In the genomic region with DNA sequence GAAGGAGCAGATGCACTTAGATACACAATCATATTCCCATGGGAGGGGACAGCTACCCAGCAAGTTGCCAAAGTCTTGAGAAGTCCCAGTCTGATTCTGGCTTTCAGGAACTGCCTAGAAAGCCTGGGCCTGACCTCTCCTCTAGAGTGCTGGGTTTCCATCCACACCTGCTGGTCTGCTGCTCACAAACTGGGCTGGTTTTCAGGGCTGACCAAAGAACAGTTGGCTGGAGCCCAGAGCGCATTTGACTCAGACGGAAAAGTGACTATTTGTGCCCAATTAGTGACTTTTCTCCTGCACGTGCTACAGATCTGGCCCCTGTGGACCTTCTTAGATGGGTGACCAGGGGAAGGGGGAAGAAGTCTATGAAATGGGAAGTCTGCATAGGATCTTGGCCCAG, we compare ENCODE assay signal across 17 mouse cellular contexts. TPM values are rescaled to one million over a fixed set of nuclear protein-coding genes. Genes with fewer than 3 reads are reported as not detected.
DNase-seq lines count a peak whose midpoint lies in the region; ATAC-seq and TF ChIP-seq lines count a peak whose summit lies in the region.
"Had no signal": no experiment of that assay in that cellular context is flagged by ENCODE, and none has a peak within 500 bp of the region (broad histone marks: within the 10 kb centered on the region; RNA-seq: fewer than 3 reads in every experiment).

No protein-coding gene starts in this region.

- H3K4me2 ChIP-seq in heart, postnatal 0 days (ENCODE audit: low read depth, low read length): no peak overlapping the region
- H3K4me2 ChIP-seq in midbrain, embryonic 11.5 days: no peak overlapping the region
- no peak overlapping the region for H3K4me2 ChIP-seq in midbrain, embryonic 14.5 days (ENCODE audit: low read length)
- H3K4me2 ChIP-seq: embryonic facial prominence, embryonic 12.5 days; hindbrain, embryonic 15.5 days; lung, embryonic 15.5 days; midbrain, embryonic 12.5 days; neural tube, embryonic 12.5 days had no signal

- H3K4me3 ChIP-seq in heart, postnatal 0 days (ENCODE audit: low read depth, low read length): no peak overlapping the region
- no peak overlapping the region for H3K4me3 ChIP-seq in midbrain, embryonic 11.5 days (ENCODE audit: low read depth, low read length)
- H3K4me3 ChIP-seq in midbrain, embryonic 14.5 days (replicated peaks; ENCODE audit: low read depth, low read length): no peak overlapping the region
- H3K4me3 ChIP-seq: embryonic facial prominence, embryonic 12.5 days; hindbrain, embryonic 15.5 days; lung, embryonic 15.5 days; midbrain, embryonic 12.5 days; neural tube, embryonic 12.5 days had no signal

- TF ChIP-seq EP300 in heart, postnatal 0 days (IDR thresholded peaks at IDR 0.05; ENCODE audit: low read depth): no peak

- H3K9ac ChIP-seq in heart, postnatal 0 days (replicated peaks; ENCODE audit: low read depth, low read length): no peak overlapping the region
- no peak overlapping the region for H3K9ac ChIP-seq in midbrain, embryonic 11.5 days (ENCODE audit: low read length)
- no peak overlapping the region for H3K9ac ChIP-seq in midbrain, embryonic 14.5 days (replicated peaks; ENCODE audit: low read length)
- H3K9ac ChIP-seq: embryonic facial prominence, embryonic 12.5 days; hindbrain, embryonic 15.5 days; lung, embryonic 15.5 days; midbrain, embryonic 12.5 days; neural tube, embryonic 12.5 days had no signal

- ATAC-seq in heart, postnatal 0 days (ENCODE audit: insufficient read depth, low read depth): no peak
- ATAC-seq in midbrain, embryonic 11.5 days (ENCODE audit: low FRiP score): no peak
- no peak for ATAC-seq in midbrain, embryonic 14.5 days (ENCODE audit: low FRiP score, low TSS enrichment)
- ATAC-seq: activated CD4-positive, CD25-positive, alpha-beta regulatory T cell, adult 4 months; forebrain, embryonic 14.5 days had no signal

- no peaks in the 10 kb centered on the region for H3K9me3 ChIP-seq in heart, postnatal 0 days (replicated peaks; ENCODE audit: control insufficient read depth, low read length)
- no peaks in the 10 kb centered on the region for H3K9me3 ChIP-seq in midbrain, embryonic 11.5 days (ENCODE audit: control insufficient read depth, low read length)
- no peaks in the 10 kb centered on the region for H3K9me3 ChIP-seq in midbrain, embryonic 14.5 days (ENCODE audit: control insufficient read depth, low read length)
- H3K9me3 ChIP-seq: embryonic facial prominence, embryonic 12.5 days; G1E; hindbrain, embryonic 15.5 days; lung, embryonic 15.5 days; midbrain, embryonic 12.5 days; neural tube, embryonic 12.5 days had no signal

- H3K36me3 ChIP-seq in heart, postnatal 0 days (replicated peaks; ENCODE audit: control insufficient read depth, insufficient read depth, low read length): peaks cover 4% of the 10 kb centered on the region; the same call in 1 of the 2 replicates
- H3K36me3 ChIP-seq in midbrain, embryonic 11.5 days (ENCODE audit: control insufficient read depth, insufficient read depth, low read length): 0 out of 2 replicates have a peak, but pooled peaks cover 3% of the 10 kb centered on the region
- H3K36me3 ChIP-seq in midbrain, embryonic 14.5 days (ENCODE audit: control insufficient read depth, insufficient read depth, low read length): peaks cover 4% of the 10 kb centered on the region; the same call in 1 of the 2 replicates
- H3K36me3 ChIP-seq: embryonic facial prominence, embryonic 12.5 days; hindbrain, embryonic 15.5 days had no signal

- 73% methylated on average over 3 of the region's 3 CpGs for WGBS in heart, postnatal 0 days
- 95% methylated on average over 3 of the region's 3 CpGs for WGBS in midbrain, embryonic 11.5 days
- 85% methylated on average over 3 of the region's 3 CpGs for WGBS in midbrain, embryonic 14.5 days

- no peaks in the 10 kb centered on the region for H3K27me3 ChIP-seq in heart, postnatal 0 days (ENCODE audit: control insufficient read depth, insufficient read depth, low read length)
- H3K27me3 ChIP-seq in midbrain, embryonic 11.5 days (ENCODE audit: control insufficient read depth, insufficient read depth, low read length): no peaks in the 10 kb centered on the region
- no peaks in the 10 kb centered on the region for H3K27me3 ChIP-seq in midbrain, embryonic 14.5 days (ENCODE audit: control insufficient read depth, insufficient read depth, low read length)
- H3K27me3 ChIP-seq: embryonic facial prominence, embryonic 12.5 days; hindbrain, embryonic 15.5 days; lung, embryonic 15.5 days; midbrain, embryonic 12.5 days; neural tube, embryonic 12.5 days had no signal

- H3K27ac ChIP-seq in heart, postnatal 0 days (ENCODE audit: low read depth): peak overlapping the region; percentile 86
- H3K27ac ChIP-seq in midbrain, embryonic 11.5 days (ENCODE audit: low read depth, low read length): no peak overlapping the region
- no peak overlapping the region for H3K27ac ChIP-seq in midbrain, embryonic 14.5 days (replicated peaks; ENCODE audit: low read depth, low read length)
- H3K27ac ChIP-seq: embryonic facial prominence, embryonic 12.5 days; hindbrain, embryonic 15.5 days; lung, embryonic 15.5 days; midbrain, embryonic 12.5 days; neural tube, embryonic 12.5 days had no signal

- H3K4me1 ChIP-seq in heart, postnatal 0 days (ENCODE audit: control insufficient read depth, insufficient read depth): peaks cover 25% of the 10 kb centered on the region
- H3K4me1 ChIP-seq in midbrain, embryonic 11.5 days (ENCODE audit: control insufficient read depth, insufficient read depth, low read length): 0 out of 2 replicates have a peak, but pooled peaks cover 2% of the 10 kb centered on the region
- no peaks in the 10 kb centered on the region for H3K4me1 ChIP-seq in midbrain, embryonic 14.5 days (ENCODE audit: control insufficient read depth, insufficient read depth, low read length)
- H3K4me1 ChIP-seq: neural tube, embryonic 12.5 days had no signal

- peak; percentile 54 to 65 for DNase-seq in cerebellum, adult 18-20 months
- DNase-seq in cerebellum, adult 11-12 months: no peak
- DNase-seq in heart, postnatal 0 days (ENCODE audit: low spot score): no peak
- DNase-seq in heart, adult 11 months: no peak
- DNase-seq in midbrain, embryonic 11.5 days (ENCODE audit: low spot score, missing footprints): peak; percentile 72
- DNase-seq in midbrain, embryonic 14.5 days: no peak
- peak; percentile 71 for DNase-seq in kidney, postnatal 14 days
- DNase-seq in layer of hippocampus, postnatal 25 days (ENCODE audit: extremely low spot score in 1 of 2, low spot score in 1 of 2): no peak
- DNase-seq: gastrocnemius, postnatal 25 days had no signal

- TF ChIP-seq CTCF in heart, postnatal 0 days (IDR thresholded peaks at IDR 0.05; ENCODE audit: low read depth): no peak

RNA-seq across cellular contexts. Expression of a gene that starts 50.9 kb away (rescaled TPM):
- total RNA-seq in heart, postnatal 0 days (2014; rRNA removed; ENCODE audit: low replicate concordance): 29.3 and 38.8 TPM in 2 replicates
- 12.4 and 14.7 TPM in 2 replicates for polyA plus RNA-seq in heart, postnatal 0 days (2015; fragmentation: Nextera tagmentation; extraction: Ambion mirVana)
- 62.4 and 62.8 TPM in 2 replicates for polyA plus RNA-seq in midbrain, embryonic 11.5 days (2014; fragmentation: Nextera tagmentation; extraction: Ambion mirVana)
- 83.3 and 99.9 TPM in 2 replicates for polyA plus RNA-seq in midbrain, embryonic 14.5 days (2014; fragmentation: Nextera tagmentation; extraction: Ambion mirVana)
- total RNA-seq in layer of hippocampus, postnatal 25 days (2021): 10 to 100 TPM; 36.9 to 38.4 TPM

Comparison
In these comparisons a context has a peak if more than half of its experiments do, and no peak if none do; other contexts are left out.
1. DNase-seq: peak in cerebellum, adult 18-20 months (2 of 2), midbrain, embryonic 11.5 days (single experiment) and kidney, postnatal 14 days (single experiment); none in cerebellum, adult 11-12 months (single experiment), heart, postnatal 0 days (single experiment), heart, adult 11 months (single experiment), midbrain, embryonic 14.5 days (single experiment) and layer of hippocampus, postnatal 25 days (0 of 2).